Mouse (Mus musculus) ES-E14 (cell line): ENCODE data around the gene Cald1.

Experiments used
- HCFC1 ChIP-seq: IDR thresholded peaks from 2 replicates; pipeline ENCODE4 v1.6.1; 2012; ENCODE audit warnings: low read length, inconsistent platforms, borderline replicate concordance; ENCODE audit not compliant: insufficient read depth
- MAFK ChIP-seq: IDR thresholded peaks from 2 replicates; pipeline ENCODE4 v1.6.1; 2014; ENCODE audit warnings: mild to moderate bottlenecking, low read depth, low read length, inconsistent platforms; ENCODE audit not compliant: insufficient read depth
- ZC3H11A ChIP-seq: IDR thresholded peaks from 2 replicates; pipeline ENCODE4 v1.6.1; 2012; ENCODE audit warnings: low read depth, mild to moderate bottlenecking, inconsistent platforms, low read length, borderline replicate concordance
- ZNF384 ChIP-seq: IDR thresholded peaks from 2 replicates; pipeline ENCODE4 v1.6.1; 2012; ENCODE audit warnings: low read depth, low read length, inconsistent platforms

DNA sequence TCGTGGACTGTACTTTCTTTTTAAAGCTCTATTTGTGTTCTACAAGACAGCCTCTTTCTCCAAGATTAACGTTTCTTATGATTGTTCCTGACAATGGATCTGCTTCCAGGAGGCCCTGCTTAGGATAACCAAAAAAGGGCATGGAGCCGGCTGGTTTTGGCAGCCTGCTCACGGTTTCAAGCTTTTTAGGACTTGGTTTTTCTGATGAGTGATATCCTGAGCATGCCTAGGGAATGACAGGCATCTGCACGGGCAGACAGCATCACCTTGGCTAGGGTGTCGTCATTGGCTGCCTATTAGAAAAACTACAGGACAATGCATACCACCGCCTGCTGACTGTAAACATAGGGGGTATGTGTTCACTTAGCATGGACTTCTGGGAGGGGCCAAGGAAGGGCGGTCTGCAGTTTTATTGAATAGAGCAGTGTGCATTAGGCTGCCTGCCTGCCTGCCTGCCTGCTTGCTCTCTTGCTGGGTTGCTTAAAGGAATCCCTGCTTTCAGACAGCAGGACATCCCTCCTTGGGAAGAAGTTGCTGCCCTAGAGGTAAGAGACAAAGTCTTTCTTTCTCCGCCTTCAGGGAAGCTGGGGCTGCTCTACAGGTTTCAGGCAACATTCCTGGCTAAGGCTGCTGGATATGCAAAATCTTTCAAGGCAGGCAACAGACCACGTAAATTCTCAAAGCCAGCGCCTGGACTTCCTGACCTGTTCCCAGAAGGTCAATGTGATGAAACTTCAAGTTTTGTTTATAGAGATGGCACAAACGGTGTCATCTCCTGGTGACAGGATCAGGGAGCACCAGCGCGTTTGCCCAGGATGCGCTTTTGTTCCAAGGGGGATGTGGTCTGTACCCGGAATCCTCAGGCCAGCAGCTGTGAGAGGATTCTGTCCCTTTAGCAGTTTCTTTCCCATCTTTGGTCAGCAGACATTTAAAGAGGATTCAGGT lies at the start of gene Cald1:
- no peak for TF ChIP-seq ZNF384
- no peak for TF ChIP-seq HCFC1
- no peak for TF ChIP-seq ZC3H11A
- no peak for TF ChIP-seq MAFK
